Mouse (Mus musculus): ENCODE data around the gene Zfp11. TPM values are rescaled to one million over a fixed set of nuclear protein-coding genes. Genes with fewer than 3 reads are reported as not detected.
"Not testable (repeated sequence)": the region's sequence is repeated elsewhere in the genome, so short reads cannot be mapped to it uniquely, and the experiment has no call there.

The Zfp11 gene
- polyA plus RNA-seq, 1 experiment from 2014 or later, result 3.8 TPM

GRCm38 (mm10) chr5:129685141-129685540 is 15.2 kb upstream of the Zfp11 start:
- ATAC-seq (ENCODE audit: low read depth); H3K4me3 ChIP-seq (ENCODE audit: low read depth, low read length); H3K27me3 ChIP-seq (replicated peaks; ENCODE audit: control insufficient read depth, insufficient read depth, low read length); H3K27ac ChIP-seq (replicated peaks; ENCODE audit: low read depth, low read length); H3K4me1 ChIP-seq (ENCODE audit: control insufficient read depth, insufficient read depth, low read length); DNase-seq (ENCODE audit: low spot score); H3K36me3 ChIP-seq (ENCODE audit: control insufficient read depth, insufficient read depth, low read length); H3K9ac ChIP-seq (ENCODE audit: low read depth, low read length); H3K4me2 ChIP-seq (ENCODE audit: low read depth, low read length); H3K9me3 ChIP-seq (ENCODE audit: control insufficient read depth, low read length): not testable (repeated sequence)
- 92% methylated on average over 5 of the region's 5 CpGs for WGBS

GRCm38 (mm10) chr5:129669453-129670035 is 355 bp downstream of the Zfp11 start:
- peak overlapping the region; percentile 84 for H3K9ac ChIP-seq (ENCODE audit: low read depth, low read length)
- H3K4me2 ChIP-seq (ENCODE audit: low read depth, low read length), result peak overlapping the region; percentile 56
- ATAC-seq (ENCODE audit: low read depth), result peak; percentile 47
- H3K4me1 ChIP-seq (ENCODE audit: control insufficient read depth, insufficient read depth, low read length), result peaks cover 9% of the 10 kb centered on the region; the same call in 1 of the 2 replicates
- H3K27me3 ChIP-seq (replicated peaks; ENCODE audit: control insufficient read depth, insufficient read depth, low read length), result no peaks in the 10 kb centered on the region
- peak overlapping the region; percentile 61 for H3K4me3 ChIP-seq (ENCODE audit: low read depth, low read length)
- DNase-seq (ENCODE audit: low spot score), result no peak
- peaks cover 5% of the 10 kb centered on the region; the same call in 1 of the 2 replicates for H3K9me3 ChIP-seq (ENCODE audit: control insufficient read depth, low read length)
- no peak overlapping the region for H3K27ac ChIP-seq (replicated peaks; ENCODE audit: low read depth, low read length)
- under 1% methylated on average over 24 of the region's 31 CpGs for WGBS
- no peaks in the 10 kb centered on the region for H3K36me3 ChIP-seq (ENCODE audit: control insufficient read depth, insufficient read depth, low read length)

DNA sequence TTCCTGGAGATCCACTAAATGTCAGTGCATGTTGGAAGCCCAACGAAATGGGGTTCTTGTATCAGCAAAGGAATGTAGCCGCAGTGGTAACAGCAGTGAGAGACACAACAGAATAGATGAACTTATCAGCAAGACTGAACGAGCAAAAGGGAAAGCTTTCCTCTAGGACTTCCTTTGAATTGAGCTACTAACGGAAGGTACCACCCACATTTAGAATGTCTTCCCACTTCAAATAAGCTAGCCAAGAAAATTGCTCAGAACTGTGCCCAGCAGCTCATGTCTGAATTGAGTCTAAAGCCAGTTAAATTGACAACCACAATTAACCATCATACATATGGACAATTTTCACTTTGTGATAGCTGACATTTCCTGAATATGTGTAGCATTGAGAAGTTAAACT is 2.0 kb downstream of the Zfp11 start:
- Histone ChIP-seq H3K36me3 (ENCODE audit: control insufficient read depth, insufficient read depth, low read length) (no peaks in the 10 kb centered on the region), H3K27ac (replicated peaks; ENCODE audit: low read depth, low read length) (no peak overlapping the region), H3K27me3 (replicated peaks; ENCODE audit: control insufficient read depth, insufficient read depth, low read length) (no peaks in the 10 kb centered on the region), H3K9ac (ENCODE audit: low read depth, low read length) (no peak overlapping the region), H3K4me1 (ENCODE audit: control insufficient read depth, insufficient read depth, low read length) (peaks cover 9% of the 10 kb centered on the region; the same call in 1 of the 2 replicates), H3K4me3 (ENCODE audit: low read depth, low read length) (no peak overlapping the region), H3K9me3 (ENCODE audit: control insufficient read depth, low read length) (no peaks in the 10 kb centered on the region), H3K4me2 (ENCODE audit: low read depth, low read length) (no peak overlapping the region)
- ATAC-seq (ENCODE audit: low read depth) (no peak), DNase-seq (ENCODE audit: low spot score) (no peak)
- WGBS, result 86% methylated on average over 4 of the region's 4 CpGs

DNA sequence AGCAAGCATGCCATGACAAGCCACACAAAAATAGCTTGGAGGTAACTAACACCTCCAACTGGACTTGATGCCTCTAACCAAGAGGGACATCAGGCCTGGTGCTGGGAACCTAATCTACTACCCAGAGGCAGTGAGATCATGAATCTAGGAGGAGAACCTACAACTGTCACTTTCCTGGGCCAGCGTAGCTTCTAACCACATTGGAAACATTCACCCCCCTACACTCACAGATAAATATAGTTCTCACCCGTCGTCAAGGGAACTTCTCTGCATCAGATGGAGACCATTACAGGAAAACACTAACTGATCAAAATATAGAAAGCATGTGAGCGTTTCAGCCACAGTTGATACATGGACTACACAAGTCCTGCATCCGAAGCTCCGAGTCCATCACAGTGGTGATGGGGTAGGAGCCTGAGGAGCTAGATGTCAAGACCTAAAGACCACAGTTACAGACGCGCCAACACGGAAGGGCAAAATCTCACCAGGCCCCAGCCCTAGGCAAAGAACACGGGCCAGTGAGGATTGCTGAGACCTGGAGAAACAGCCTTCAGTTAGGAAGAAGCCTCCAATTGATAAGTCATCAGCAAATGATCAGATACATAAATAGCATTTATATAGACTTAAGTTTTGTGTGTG is 3.5 kb downstream of the Zfp11 start:
- 92% methylated on average over 10 of the region's 10 CpGs for WGBS
- Histone ChIP-seq H3K27me3 (replicated peaks; ENCODE audit: control insufficient read depth, insufficient read depth, low read length) (no peaks in the 10 kb centered on the region), H3K9ac (ENCODE audit: low read depth, low read length) (no peak overlapping the region), H3K9me3 (ENCODE audit: control insufficient read depth, low read length) (no peaks in the 10 kb centered on the region), H3K4me3 (ENCODE audit: low read depth, low read length) (no peak overlapping the region), H3K36me3 (ENCODE audit: control insufficient read depth, insufficient read depth, low read length) (no peaks in the 10 kb centered on the region), H3K4me1 (ENCODE audit: control insufficient read depth, insufficient read depth, low read length) (peaks cover 9% of the 10 kb centered on the region; the same call in 1 of the 2 replicates), H3K27ac (replicated peaks; ENCODE audit: low read depth, low read length) (no peak overlapping the region), H3K4me2 (ENCODE audit: low read depth, low read length) (no peak overlapping the region)
- ATAC-seq (ENCODE audit: low read depth) (no peak), DNase-seq (ENCODE audit: low spot score) (no peak)

DNA sequence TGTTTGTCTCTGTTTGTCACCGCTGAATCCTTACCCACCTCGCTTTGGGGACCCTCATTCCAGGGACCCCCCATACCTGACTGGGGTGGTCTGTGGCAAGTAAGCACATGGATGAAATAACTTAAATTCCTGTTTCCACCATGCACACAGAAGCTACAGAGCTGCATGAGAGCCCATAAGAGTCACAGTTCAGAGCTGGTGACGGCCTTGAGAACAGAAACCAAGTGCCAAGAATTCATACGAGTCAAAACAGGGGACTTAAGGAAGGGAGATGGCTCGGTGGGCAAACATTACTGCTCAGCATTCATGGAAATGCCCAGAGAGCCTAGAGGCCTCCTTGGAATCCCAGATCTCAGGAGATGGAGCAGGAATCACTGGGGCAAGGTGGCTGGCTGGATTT is 5.8 kb downstream of the Zfp11 start:
- 90% methylated on average over 5 of the region's 5 CpGs for WGBS
- H3K4me3 ChIP-seq (ENCODE audit: low read depth, low read length), result no peak overlapping the region

DNA sequence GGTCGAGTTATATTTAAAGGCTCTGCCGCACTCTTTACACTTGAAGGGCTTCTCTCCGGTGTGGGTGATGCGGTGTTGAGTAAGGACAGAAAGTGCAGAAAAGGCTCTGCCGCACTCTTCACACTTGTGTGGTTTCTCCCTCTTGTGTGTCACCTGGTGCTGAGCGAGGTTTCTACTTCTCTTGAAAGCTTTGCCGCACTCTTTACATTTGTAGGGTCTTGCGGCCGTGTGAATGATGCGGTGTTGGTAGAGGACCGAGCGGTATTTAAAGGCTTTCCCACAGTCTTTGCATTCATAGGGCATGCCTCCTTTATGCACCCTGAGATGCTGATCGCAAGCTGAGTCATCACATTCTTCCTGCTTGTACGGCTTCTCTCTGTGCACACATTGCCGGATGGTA is 12.0 kb downstream of the Zfp11 start:
- WGBS, result 92% methylated on average over 15 of the region's 15 CpGs
- H3K9ac ChIP-seq (ENCODE audit: low read depth, low read length), result no peak overlapping the region
- H3K27me3 ChIP-seq (replicated peaks; ENCODE audit: control insufficient read depth, insufficient read depth, low read length), result no peaks in the 10 kb centered on the region
- H3K9me3 ChIP-seq (ENCODE audit: control insufficient read depth, low read length), result no peaks in the 10 kb centered on the region
- H3K4me2 ChIP-seq (ENCODE audit: low read depth, low read length), result no peak overlapping the region
- DNase-seq (ENCODE audit: low spot score), result no peak
- H3K27ac ChIP-seq (replicated peaks; ENCODE audit: low read depth, low read length), result no peak overlapping the region
- H3K4me1 ChIP-seq (ENCODE audit: control insufficient read depth, insufficient read depth, low read length), result no peaks in the 10 kb centered on the region
- H3K36me3 ChIP-seq (ENCODE audit: control insufficient read depth, insufficient read depth, low read length), result peaks cover 60% of the 10 kb centered on the region
- no peak overlapping the region for H3K4me3 ChIP-seq (ENCODE audit: low read depth, low read length)
- no peak for ATAC-seq (ENCODE audit: low read depth)

More for the DNA sequence above, 5.8 kb downstream of the Zfp11 start:
- Histone ChIP-seq H3K4me2 (ENCODE audit: low read depth, low read length) (no peak overlapping the region), H3K9me3 (ENCODE audit: control insufficient read depth, low read length) (no peaks in the 10 kb centered on the region), H3K27me3 (replicated peaks; ENCODE audit: control insufficient read depth, insufficient read depth, low read length) (no peaks in the 10 kb centered on the region), H3K27ac (replicated peaks; ENCODE audit: low read depth, low read length) (no peak overlapping the region), H3K36me3 (ENCODE audit: control insufficient read depth, insufficient read depth, low read length) (peaks cover 22% of the 10 kb centered on the region), H3K9ac (ENCODE audit: low read depth, low read length) (no peak overlapping the region), H3K4me1 (ENCODE audit: control insufficient read depth, insufficient read depth, low read length) (peaks cover 7% of the 10 kb centered on the region; the same call in 1 of the 2 replicates)
- DNase-seq (ENCODE audit: low spot score) (no peak), ATAC-seq (ENCODE audit: low read depth) (no peak)

DNA sequence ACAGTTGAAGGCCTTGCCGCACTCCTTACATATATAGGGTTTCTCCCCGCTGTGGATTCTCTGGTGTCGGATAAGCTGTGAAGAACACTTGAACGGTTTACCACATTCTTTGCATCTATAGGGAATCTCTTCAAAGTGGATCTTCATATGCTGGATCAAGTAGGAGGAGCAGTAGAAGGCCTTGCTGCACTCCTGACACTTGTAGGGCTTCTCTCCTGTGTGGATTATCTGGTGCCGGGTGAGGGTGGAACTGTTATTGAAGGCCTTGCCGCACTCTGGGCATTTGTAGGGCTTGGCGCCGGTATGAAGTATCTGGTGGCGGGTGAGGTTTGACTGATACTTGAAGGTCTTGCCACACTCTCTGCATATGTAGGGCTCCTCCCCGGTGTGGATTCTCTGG is 12.9 kb downstream of the Zfp11 start:
- 95% methylated on average over 10 of the region's 10 CpGs for WGBS
- no peak overlapping the region for H3K9ac ChIP-seq (ENCODE audit: low read depth, low read length)
- H3K4me3 ChIP-seq (ENCODE audit: low read depth, low read length), result no peak overlapping the region
- ATAC-seq (ENCODE audit: low read depth) (no peak), DNase-seq (ENCODE audit: low spot score) (no peak)
- no peak overlapping the region for H3K4me2 ChIP-seq (ENCODE audit: low read depth, low read length)
- H3K36me3 ChIP-seq (ENCODE audit: control insufficient read depth, insufficient read depth, low read length), result peaks cover 60% of the 10 kb centered on the region
- no peaks in the 10 kb centered on the region for H3K27me3 ChIP-seq (replicated peaks; ENCODE audit: control insufficient read depth, insufficient read depth, low read length)
- no peaks in the 10 kb centered on the region for H3K4me1 ChIP-seq (ENCODE audit: control insufficient read depth, insufficient read depth, low read length)
- no peak overlapping the region for H3K27ac ChIP-seq (replicated peaks; ENCODE audit: low read depth, low read length)
- no peaks in the 10 kb centered on the region for H3K9me3 ChIP-seq (ENCODE audit: control insufficient read depth, low read length)

DNA sequence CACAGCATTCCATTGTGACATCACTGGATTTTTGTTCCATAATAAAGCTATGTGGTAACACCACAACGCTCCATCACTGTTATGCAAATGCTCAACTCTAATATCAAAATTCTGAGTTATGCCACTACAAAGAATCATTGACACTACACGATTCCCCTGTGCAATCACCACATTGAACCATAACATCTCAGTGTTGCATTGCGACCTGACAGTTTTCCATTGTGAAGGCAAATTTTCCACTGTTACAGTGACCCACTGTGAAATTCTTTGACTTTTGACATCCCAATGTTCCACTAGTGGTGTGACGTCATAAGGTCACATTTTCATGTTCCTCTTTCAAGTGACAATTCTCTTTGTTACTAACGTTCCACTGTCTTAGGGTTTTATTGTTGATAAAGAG is 19.0 kb downstream of the Zfp11 start:
- Histone ChIP-seq H3K4me2 (ENCODE audit: low read depth, low read length) (no peak overlapping the region), H3K9me3 (ENCODE audit: control insufficient read depth, low read length) (no peaks in the 10 kb centered on the region), H3K4me1 (ENCODE audit: control insufficient read depth, insufficient read depth, low read length) (no peaks in the 10 kb centered on the region), H3K27ac (replicated peaks; ENCODE audit: low read depth, low read length) (no peak overlapping the region), H3K36me3 (ENCODE audit: control insufficient read depth, insufficient read depth, low read length) (peaks cover 8% of the 10 kb centered on the region; the same call in 1 of the 2 replicates), H3K9ac (ENCODE audit: low read depth, low read length) (no peak overlapping the region), H3K4me3 (ENCODE audit: low read depth, low read length) (no peak overlapping the region), H3K27me3 (replicated peaks; ENCODE audit: control insufficient read depth, insufficient read depth, low read length) (no peaks in the 10 kb centered on the region)
- ATAC-seq (ENCODE audit: low read depth) (no peak), DNase-seq (ENCODE audit: low spot score) (no peak)
- 93% methylated on average over 5 of the region's 5 CpGs for WGBS

Data from embryonic facial prominence, embryonic 14.5 days (tissue).